Mouse (Mus musculus): Measurements from ENCODE around the gene Gm4175. TPM values are rescaled to one million over a fixed set of nuclear protein-coding genes. Genes with fewer than 3 reads are reported as not detected.
"Not testable (repeated sequence)": the region's sequence is repeated elsewhere in the genome, so short reads cannot be mapped to it uniquely, and the experiment has no call there.

Gene Gm4175
- polyA plus RNA-seq (2015; fragmentation: Nextera tagmentation; extraction: Ambion mirVana), result not detected in 2 replicates

DNA sequence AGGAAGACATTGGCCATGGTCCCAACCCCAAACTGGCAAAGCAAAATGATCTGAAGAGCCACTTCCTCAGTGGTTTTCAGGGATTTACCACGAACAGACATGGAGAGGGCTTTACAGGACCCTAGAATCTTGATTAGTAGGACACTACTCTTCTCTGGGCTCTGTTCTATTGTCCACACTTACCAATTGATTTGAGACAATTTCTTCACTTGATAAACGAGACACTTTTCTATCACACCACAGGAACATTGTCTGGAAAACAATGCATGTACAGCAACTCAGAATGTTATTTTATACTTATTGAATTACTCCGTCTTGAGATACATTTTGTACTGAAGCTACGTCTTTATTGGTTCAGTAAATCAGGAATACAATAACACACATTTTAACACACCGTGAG lies at the start of gene Gm4175:
TSS of gene Gm4175 (minus strand) at position 101 of the 400 bp plus-strand sequence.
- not testable (repeated sequence) for H3K27me3 ChIP-seq; H3K9me3 ChIP-seq; H3K4me3 ChIP-seq; H3K9ac ChIP-seq; H3K36me3 ChIP-seq; H3K4me1 ChIP-seq; H3K4me2 ChIP-seq; H3K27ac ChIP-seq; ATAC-seq (ENCODE audit: insufficient number of reproducible peaks, low FRiP score, low TSS enrichment, low read depth)
- no CpG with 5 or more reads among the region's 5 CpGs for WGBS

DNA sequence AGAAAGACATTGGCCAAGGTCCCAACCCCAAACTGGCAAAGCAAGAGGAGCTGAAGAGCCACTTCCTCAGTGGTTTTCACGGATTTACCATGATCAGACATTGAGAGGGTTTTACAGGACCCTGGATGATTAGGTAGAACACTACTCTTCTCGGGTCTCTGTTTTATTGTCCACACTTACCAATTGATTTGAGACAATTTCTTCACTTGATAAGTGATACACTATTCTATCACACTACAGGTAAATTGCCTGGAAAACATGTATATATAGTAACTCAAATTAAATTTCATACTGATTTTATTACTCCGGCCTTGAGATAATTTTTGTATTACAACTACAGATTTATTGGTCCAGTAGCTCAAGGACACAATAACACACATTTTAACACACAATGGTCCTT lies 35.4 kb upstream of the Gm4175 start, which contains the start of gene Gm4177:
TSS of gene Gm4177 (minus strand) at position 101 of the 400 bp plus-strand sequence.
- H3K4me2 ChIP-seq; H3K27me3 ChIP-seq; H3K9ac ChIP-seq; H3K36me3 ChIP-seq; H3K27ac ChIP-seq; ATAC-seq (ENCODE audit: insufficient number of reproducible peaks, low FRiP score, low TSS enrichment, low read depth); H3K9me3 ChIP-seq; H3K4me1 ChIP-seq; H3K4me3 ChIP-seq: not testable (repeated sequence)
- WGBS, result no CpG with 5 or more reads among the region's 3 CpGs

Other genes starting within 250 kb of the Gm4175 start
- gene Vmn1r130, start 249.7 kb downstream of the Gm4175 start, polyA plus RNA-seq (2015; fragmentation: Nextera tagmentation; extraction: Ambion mirVana), result not detected in 2 replicates
- gene Vmn1r131, start 215.4 kb downstream of the Gm4175 start, polyA plus RNA-seq (2015; fragmentation: Nextera tagmentation; extraction: Ambion mirVana), result not detected in 2 replicates
- gene Vmn1r132, start 147.4 kb downstream of the Gm4175 start, polyA plus RNA-seq (2015; fragmentation: Nextera tagmentation; extraction: Ambion mirVana), result not detected in 2 replicates
- gene Gm4177, start 35.3 kb upstream of the Gm4175 start, polyA plus RNA-seq (2015; fragmentation: Nextera tagmentation; extraction: Ambion mirVana), result not detected in 2 replicates
- gene Vmn1r135, start 70.9 kb upstream of the Gm4175 start, polyA plus RNA-seq (2015; fragmentation: Nextera tagmentation; extraction: Ambion mirVana), result not detected in 2 replicates
- gene Gm5725, start 82.8 kb upstream of the Gm4175 start, polyA plus RNA-seq (2015; fragmentation: Nextera tagmentation; extraction: Ambion mirVana), result not detected in 2 replicates
- not detected in 2 replicates for gene Gm5891, start 159.8 kb upstream of the Gm4175 start, polyA plus RNA-seq (2015; fragmentation: Nextera tagmentation; extraction: Ambion mirVana)
- not detected in 2 replicates for gene Vmn1r137, start 233.1 kb upstream of the Gm4175 start, polyA plus RNA-seq (2015; fragmentation: Nextera tagmentation; extraction: Ambion mirVana)

Measured in limb, embryonic 15.5 days (tissue).